In the genomic region with DNA sequence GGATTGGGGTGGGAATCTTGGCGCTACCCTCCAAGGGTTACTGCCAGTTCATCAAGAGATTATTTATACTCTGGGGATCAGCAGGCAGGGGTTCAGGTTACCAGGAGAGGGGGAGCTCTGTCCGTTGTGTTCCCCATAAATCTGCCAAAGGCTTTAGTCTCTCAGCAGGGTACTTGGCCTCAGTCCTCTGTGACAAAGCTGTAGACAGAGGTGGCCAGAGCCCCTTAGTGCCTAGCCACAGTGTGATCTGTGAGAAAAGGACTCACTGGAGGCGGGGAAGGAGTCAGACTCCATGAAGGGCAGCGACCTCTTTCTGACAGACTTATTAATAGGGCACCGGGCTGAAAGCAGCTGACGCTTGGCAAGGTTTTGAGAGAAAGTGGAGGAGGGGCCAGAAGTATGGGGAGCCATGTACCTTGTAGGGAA, we compare ENCODE assay signal across 12 mouse cellular contexts. TPM values are rescaled to one million over a fixed set of nuclear protein-coding genes. Genes with fewer than 3 reads are reported as not detected.
DNase-seq lines count a peak whose midpoint lies in the region; ATAC-seq and TF ChIP-seq lines count a peak whose summit lies in the region.
"Had no signal": no experiment of that assay in that cellular context is flagged by ENCODE, and none has a peak within 500 bp of the region (broad histone marks: within the 10 kb centered on the region; RNA-seq: fewer than 3 reads in every experiment).

No protein-coding gene starts in this region.

- 0 out of 2 replicates have a peak, but pooled peaks have one; percentile 3 for TF ChIP-seq CTCF in heart, postnatal 0 days (IDR thresholded peaks at IDR 0.05; ENCODE audit: low read depth)

- no peak for DNase-seq in embryonic facial prominence, embryonic 10.5 days (ENCODE audit: low spot score)
- peak; percentile 75 for DNase-seq in cerebellum, adult 9-10 months
- DNase-seq in heart, postnatal 0 days (ENCODE audit: low spot score) = no peak
- peak; percentile 67 for DNase-seq in kidney, postnatal 14 days
- no peak for DNase-seq in urinary bladder, postnatal 36 days (ENCODE audit: low spot score in 2 of 2)
- DNase-seq in adrenal gland, adult 2 months = no peak
- DNase-seq: lung, embryonic 14.5 days; thymus, postnatal 25 days had no signal

- peak overlapping the region; percentile 47; the same call in 1 of the 2 replicates for H3K9ac ChIP-seq in embryonic facial prominence, embryonic 13.5 days
- no peak overlapping the region for H3K9ac ChIP-seq in heart, postnatal 0 days (replicated peaks; ENCODE audit: low read depth, low read length)
- no peak overlapping the region for H3K9ac ChIP-seq in intestine, embryonic 15.5 days
- H3K9ac ChIP-seq: heart, embryonic 13.5 days; lung, embryonic 14.5 days had no signal

- no peak for ATAC-seq in embryonic facial prominence, embryonic 13.5 days (ENCODE audit: insufficient number of reproducible peaks, insufficient read depth, low FRiP score, low TSS enrichment, low read depth)
- ATAC-seq in heart, postnatal 0 days (ENCODE audit: insufficient read depth, low read depth) = no peak
- no peak for ATAC-seq in intestine, embryonic 15.5 days

- no peaks in the 10 kb centered on the region for H3K9me3 ChIP-seq in embryonic facial prominence, embryonic 13.5 days
- H3K9me3 ChIP-seq in embryonic facial prominence, embryonic 10.5 days = no peaks in the 10 kb centered on the region
- no peaks in the 10 kb centered on the region for H3K9me3 ChIP-seq in heart, postnatal 0 days (replicated peaks; ENCODE audit: control insufficient read depth, low read length)
- H3K9me3 ChIP-seq in intestine, embryonic 15.5 days = no peaks in the 10 kb centered on the region
- H3K9me3 ChIP-seq: G1E; heart, embryonic 13.5 days had no signal

- peaks cover 20% of the 10 kb centered on the region for H3K4me1 ChIP-seq in embryonic facial prominence, embryonic 13.5 days
- peaks cover 9% of the 10 kb centered on the region for H3K4me1 ChIP-seq in embryonic facial prominence, embryonic 10.5 days
- H3K4me1 ChIP-seq in heart, postnatal 0 days (ENCODE audit: control insufficient read depth, insufficient read depth) = peaks cover 11% of the 10 kb centered on the region; the same call in 1 of the 2 replicates
- peaks cover 9% of the 10 kb centered on the region for H3K4me1 ChIP-seq in intestine, embryonic 15.5 days (replicated peaks)

- no peaks in the 10 kb centered on the region for H3K27me3 ChIP-seq in embryonic facial prominence, embryonic 13.5 days
- H3K27me3 ChIP-seq in embryonic facial prominence, embryonic 10.5 days (replicated peaks; ENCODE audit: low read depth, poor library complexity, severe bottlenecking) = no peaks in the 10 kb centered on the region
- H3K27me3 ChIP-seq in heart, postnatal 0 days (ENCODE audit: control insufficient read depth, insufficient read depth, low read length) = no peaks in the 10 kb centered on the region
- no peaks in the 10 kb centered on the region for H3K27me3 ChIP-seq in intestine, embryonic 15.5 days (replicated peaks)
- H3K27me3 ChIP-seq: heart, embryonic 13.5 days had no signal

- TF ChIP-seq EP300 in heart, postnatal 0 days (IDR thresholded peaks at IDR 0.05; ENCODE audit: low read depth) = no peak

- H3K36me3 ChIP-seq in embryonic facial prominence, embryonic 13.5 days = peaks cover 33% of the 10 kb centered on the region
- peaks cover 48% of the 10 kb centered on the region for H3K36me3 ChIP-seq in embryonic facial prominence, embryonic 10.5 days (replicated peaks)
- H3K36me3 ChIP-seq in heart, postnatal 0 days (replicated peaks; ENCODE audit: control insufficient read depth, insufficient read depth, low read length) = peaks cover 25% of the 10 kb centered on the region
- H3K36me3 ChIP-seq in intestine, embryonic 15.5 days = peaks cover 4% of the 10 kb centered on the region

- H3K27ac ChIP-seq in embryonic facial prominence, embryonic 13.5 days = no peak overlapping the region
- H3K27ac ChIP-seq in embryonic facial prominence, embryonic 10.5 days (replicated peaks) = no peak overlapping the region
- peak overlapping the region; percentile 48; the same call in 1 of the 2 replicates for H3K27ac ChIP-seq in heart, postnatal 0 days (ENCODE audit: low read depth)
- H3K27ac ChIP-seq in intestine, embryonic 15.5 days = no peak overlapping the region
- H3K27ac ChIP-seq: heart, embryonic 13.5 days had no signal

- no peak overlapping the region for H3K4me3 ChIP-seq in embryonic facial prominence, embryonic 13.5 days
- H3K4me3 ChIP-seq in embryonic facial prominence, embryonic 10.5 days = no peak overlapping the region
- H3K4me3 ChIP-seq in heart, postnatal 0 days (ENCODE audit: low read depth, low read length) = no peak overlapping the region
- no peak overlapping the region for H3K4me3 ChIP-seq in intestine, embryonic 15.5 days (replicated peaks)
- H3K4me3 ChIP-seq: heart, embryonic 13.5 days had no signal

- WGBS in embryonic facial prominence, embryonic 13.5 days = 69% methylated on average over 6 of the region's 6 CpGs
- 67% methylated on average over 6 of the region's 6 CpGs for WGBS in embryonic facial prominence, embryonic 10.5 days
- WGBS in heart, postnatal 0 days = 48% methylated on average over 6 of the region's 6 CpGs
- WGBS in intestine, embryonic 15.5 days = 40% methylated on average over 6 of the region's 6 CpGs

- no peak overlapping the region for H3K4me2 ChIP-seq in embryonic facial prominence, embryonic 13.5 days
- peak overlapping the region; percentile 21; the same call in 1 of the 2 replicates for H3K4me2 ChIP-seq in heart, postnatal 0 days (ENCODE audit: low read depth, low read length)
- H3K4me2 ChIP-seq in intestine, embryonic 15.5 days (replicated peaks) = no peak overlapping the region
- H3K4me2 ChIP-seq: heart, embryonic 13.5 days; lung, embryonic 14.5 days had no signal

RNA-seq across cellular contexts. Expression of a gene that starts 4.6 kb away (rescaled TPM):
- 75.2 and 81.8 TPM in 2 replicates for polyA plus RNA-seq in embryonic facial prominence, embryonic 13.5 days (2015; fragmentation: Nextera tagmentation; extraction: Ambion mirVana)
- 81.0 and 84.4 TPM in 2 replicates for polyA plus RNA-seq in embryonic facial prominence, embryonic 10.5 days (2016; fragmentation: Nextera tagmentation; extraction: Ambion mirVana)
- total RNA-seq in heart, postnatal 0 days (2014; rRNA removed; ENCODE audit: low replicate concordance) = 16.7 and 38.2 TPM in 2 replicates
- polyA plus RNA-seq in heart, postnatal 0 days (2015; fragmentation: Nextera tagmentation; extraction: Ambion mirVana) = 57.6 and 57.7 TPM in 2 replicates
- total RNA-seq in adrenal gland, adult 2 months (2021) = 10 to 100 TPM; 33.4 to 37.0 TPM
- 17.6 and 18.6 TPM in 2 replicates for polyA plus RNA-seq in adrenal gland, adult 2 months (2012; rRNA removed)
- 57.0 and 62.3 TPM in 2 replicates for polyA plus RNA-seq in intestine, embryonic 15.5 days (2015; fragmentation: Nextera tagmentation; extraction: Ambion mirVana)

RNA-seq across cellular contexts. Expression of a gene that starts 4.6 kb away (rescaled TPM):
- polyA plus RNA-seq in embryonic facial prominence, embryonic 13.5 days (2015; fragmentation: Nextera tagmentation; extraction: Ambion mirVana) = 17.0 and 19.3 TPM in 2 replicates
- polyA plus RNA-seq in embryonic facial prominence, embryonic 10.5 days (2016; fragmentation: Nextera tagmentation; extraction: Ambion mirVana) = 14.0 and 14.5 TPM in 2 replicates
- 6.1 and 7.1 TPM in 2 replicates for total RNA-seq in heart, postnatal 0 days (2014; rRNA removed; ENCODE audit: low replicate concordance)
- polyA plus RNA-seq in heart, postnatal 0 days (2015; fragmentation: Nextera tagmentation; extraction: Ambion mirVana) = 8.7 and 10.4 TPM in 2 replicates
- 1 to 10 TPM; 7.1 to 9.0 TPM for total RNA-seq in adrenal gland, adult 2 months (2021)
- 3.7 and 4.7 TPM in 2 replicates for polyA plus RNA-seq in adrenal gland, adult 2 months (2012; rRNA removed)
- 10.3 and 10.7 TPM in 2 replicates for polyA plus RNA-seq in intestine, embryonic 15.5 days (2015; fragmentation: Nextera tagmentation; extraction: Ambion mirVana)

RNA-seq across cellular contexts. Expression of a gene that starts 5.0 kb away (rescaled TPM):
- polyA plus RNA-seq in embryonic facial prominence, embryonic 13.5 days (2015; fragmentation: Nextera tagmentation; extraction: Ambion mirVana) = 0.65 and 0.69 TPM in 2 replicates
- polyA plus RNA-seq in embryonic facial prominence, embryonic 10.5 days (2016; fragmentation: Nextera tagmentation; extraction: Ambion mirVana) = 1.4 and 1.5 TPM in 2 replicates
- total RNA-seq in heart, postnatal 0 days (2014; rRNA removed; ENCODE audit: low replicate concordance) = 1.2 and 14.3 TPM in 2 replicates
- polyA plus RNA-seq in heart, postnatal 0 days (2015; fragmentation: Nextera tagmentation; extraction: Ambion mirVana) = 2.7 and 2.9 TPM in 2 replicates
- under 1 TPM; 0.48 to 0.52 TPM for total RNA-seq in adrenal gland, adult 2 months (2021)
- 0.17 and 0.30 TPM in 2 replicates for polyA plus RNA-seq in adrenal gland, adult 2 months (2012; rRNA removed)
- polyA plus RNA-seq in intestine, embryonic 15.5 days (2015; fragmentation: Nextera tagmentation; extraction: Ambion mirVana) = 0.83 and 0.99 TPM in 2 replicates

RNA-seq across cellular contexts. Expression of a gene that starts 12.9 kb away (rescaled TPM):
- 2.7 and 4.7 TPM in 2 replicates for polyA plus RNA-seq in embryonic facial prominence, embryonic 13.5 days (2015; fragmentation: Nextera tagmentation; extraction: Ambion mirVana)
- polyA plus RNA-seq in embryonic facial prominence, embryonic 10.5 days (2016; fragmentation: Nextera tagmentation; extraction: Ambion mirVana) = 0.98 and 2.8 TPM in 2 replicates
- total RNA-seq in heart, postnatal 0 days (2014; rRNA removed; ENCODE audit: low replicate concordance) = 0.27 and 5.4 TPM in 2 replicates
- polyA plus RNA-seq in heart, postnatal 0 days (2015; fragmentation: Nextera tagmentation; extraction: Ambion mirVana) = 2.7 and 2.8 TPM in 2 replicates
- 1 to 10 TPM; 2.0 to 2.2 TPM for total RNA-seq in adrenal gland, adult 2 months (2021)
- polyA plus RNA-seq in adrenal gland, adult 2 months (2012; rRNA removed) = 3.7 and 4.9 TPM in 2 replicates
- polyA plus RNA-seq in intestine, embryonic 15.5 days (2015; fragmentation: Nextera tagmentation; extraction: Ambion mirVana) = 4.3 and 5.3 TPM in 2 replicates
- polyA plus RNA-seq: G1E had no signal

RNA-seq across cellular contexts. Expression of a gene that starts 18.4 kb away (rescaled TPM):
- 185 and 213 TPM in 2 replicates for polyA plus RNA-seq in embryonic facial prominence, embryonic 13.5 days (2015; fragmentation: Nextera tagmentation; extraction: Ambion mirVana)
- polyA plus RNA-seq in embryonic facial prominence, embryonic 10.5 days (2016; fragmentation: Nextera tagmentation; extraction: Ambion mirVana) = 288 and 295 TPM in 2 replicates
- 54.9 and 69.3 TPM in 2 replicates for total RNA-seq in heart, postnatal 0 days (2014; rRNA removed; ENCODE audit: low replicate concordance)
- 60.8 and 66.9 TPM in 2 replicates for polyA plus RNA-seq in heart, postnatal 0 days (2015; fragmentation: Nextera tagmentation; extraction: Ambion mirVana)
- 10 to 100 TPM; 52.4 to 64.0 TPM for total RNA-seq in adrenal gland, adult 2 months (2021)
- 82.4 and 83.0 TPM in 2 replicates for polyA plus RNA-seq in adrenal gland, adult 2 months (2012; rRNA removed)
- 112 and 113 TPM in 2 replicates for polyA plus RNA-seq in intestine, embryonic 15.5 days (2015; fragmentation: Nextera tagmentation; extraction: Ambion mirVana)

Comparison
In these comparisons a context has a peak if more than half of its experiments do, and no peak if none do; other contexts are left out.
1. DNase-seq: peak in cerebellum, adult 9-10 months (single experiment) and kidney, postnatal 14 days (single experiment); none in embryonic facial prominence, embryonic 10.5 days (single experiment), heart, postnatal 0 days (single experiment), urinary bladder, postnatal 36 days (0 of 2) and adrenal gland, adult 2 months (single experiment).